Mouse (Mus musculus) liver, adult 2 months (tissue): ENCODE data around the gene Nim1k.

Experiments
- CTCF ChIP-seq: fragments of 200-500 bp; IDR thresholded peaks from 2 replicates; pipeline ENCODE4 v1.5.1; 2011; ENCODE audit warnings: low read depth, low read length, control low read depth
- POLR2A ChIP-seq: fragments of 200-500 bp; IDR thresholded peaks from 2 replicates; pipeline ENCODE4 v1.6.1; 2011; ENCODE audit warnings: low read length, control low read depth; ENCODE audit not compliant: insufficient read depth; ENCODE audit errors: extremely low read depth

GRCm38 (mm10) chr13:119707906-119708305 lies 47.8 kb downstream of the Nim1k start:
- TF ChIP-seq CTCF (no peak), POLR2A (no peak)
